Mouse (Mus musculus) kidney, adult 2 months (tissue): ENCODE results near the gene Ptprm.

Experiments
- CTCF ChIP-seq: fragments of 200-500 bp; conservative IDR thresholded peaks from 2 replicates; pipeline ENCODE4 v1.5.1; 2011; ENCODE audit warnings: low read depth, mild to moderate bottlenecking, control low read depth, low read length, moderate library complexity, mixed read lengths; ENCODE audit not compliant: insufficient read depth, insufficient read length
- POLR2A ChIP-seq: fragments of 200-500 bp; IDR thresholded peaks from one replicate; pipeline ENCODE4 v1.6.1; 2011; ENCODE audit warnings: low read depth, low read length, control low read depth

- no peak for TF ChIP-seq POLR2A
- peak; percentile 84 for TF ChIP-seq CTCF
Observed at GRCm38 (mm10) chr17:66680662-66681061, 673.6 kb downstream of the Ptprm start.
